Mouse (Mus musculus) ES-E14 (cell line): ENCODE measurements around the gene Tysnd1.

Experiments used
- HCFC1 ChIP-seq: IDR thresholded peaks from 2 replicates; pipeline ENCODE4 v1.6.1; 2012; ENCODE audit warnings: low read length, inconsistent platforms, borderline replicate concordance; ENCODE audit not compliant: insufficient read depth
- ZC3H11A ChIP-seq: IDR thresholded peaks from 2 replicates; pipeline ENCODE4 v1.6.1; 2012; ENCODE audit warnings: low read depth, mild to moderate bottlenecking, inconsistent platforms, low read length, borderline replicate concordance
- ZNF384 ChIP-seq: IDR thresholded peaks from 2 replicates; pipeline ENCODE4 v1.6.1; 2012; ENCODE audit warnings: low read depth, low read length, inconsistent platforms

DNA sequence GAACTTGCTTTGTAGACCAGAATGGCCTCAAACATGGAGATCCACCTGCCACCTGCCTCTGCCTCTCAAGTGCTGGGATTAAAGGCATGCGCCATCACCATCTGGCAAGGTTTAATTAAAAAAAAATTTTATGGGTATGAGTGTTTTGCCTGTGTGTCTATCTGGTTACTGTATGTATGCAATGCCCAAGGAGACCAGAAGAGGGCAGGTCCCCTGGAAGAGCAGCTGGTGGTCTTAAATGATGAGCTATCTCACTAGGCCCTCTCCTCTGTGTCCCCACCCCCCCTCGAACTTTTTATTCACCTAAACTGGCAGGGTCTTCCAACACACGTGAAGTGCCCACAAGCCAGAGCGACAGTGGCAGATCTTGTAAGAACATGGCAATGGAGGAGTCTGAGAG lies 46.6 kb downstream of the Tysnd1 start:
- TF ChIP-seq ZC3H11A (no peak), ZNF384 (no peak), HCFC1 (no peak)
